Mouse (Mus musculus) heart, embryonic 16.5 days (tissue): ENCODE results near the gene Trio. TPM values are rescaled to one million over a fixed set of nuclear protein-coding genes. Genes with fewer than 3 reads are reported as not detected.

Experiments used
- ATAC-seq: fragments of 200-750 bp; cut with Nextera tagmentation; replicated peaks from 2 replicates; pipeline ENCODE4 v1.8.0; 2017; ENCODE audit warnings: moderate number of reproducible peaks; ENCODE audit not compliant: insufficient read depth, low FRiP score; ENCODE audit errors: extremely low read depth
- H3K27ac ChIP-seq: fragments of 300-500 bp; sonication (generic); 2 replicates; pipeline ENCODE4 v1.5.1; 2014; ENCODE audit warnings: mild to moderate bottlenecking, low read length, control low read depth, moderate library complexity
- H3K27me3 ChIP-seq: fragments of 300-500 bp; sonication (generic); 2 replicates; pipeline ENCODE4 v1.6.1; 2014; ENCODE audit warnings: low read length, mixed read lengths; ENCODE audit not compliant: control insufficient read depth, insufficient read depth
- H3K36me3 ChIP-seq: fragments of 300-500 bp; sonication (generic); 2 replicates; pipeline ENCODE4 v1.6.1; 2014; ENCODE audit not compliant: control insufficient read depth, insufficient read depth
- H3K4me1 ChIP-seq: fragments of 300-500 bp; sonication (generic); 2 replicates; pipeline ENCODE4 v1.6.1; 2014; ENCODE audit warnings: low read length, mixed read lengths; ENCODE audit not compliant: control insufficient read depth, insufficient read depth
- H3K4me2 ChIP-seq: fragments of 300-500 bp; sonication (generic); 2 replicates; pipeline ENCODE4 v1.6.1; 2014; ENCODE audit warnings: low read depth, mild to moderate bottlenecking, control low read depth, low read length
- H3K4me3 ChIP-seq: fragments of 300-500 bp; sonication (generic); 2 replicates; pipeline ENCODE4 v1.5.1; 2014; ENCODE audit warnings: mild to moderate bottlenecking, control low read depth, low read length
- H3K9ac ChIP-seq: fragments of 300-500 bp; sonication (generic); 2 replicates; pipeline ENCODE4 v1.6.1; 2014; ENCODE audit warnings: low read length, control low read depth
- H3K9me3 ChIP-seq: fragments of 300-500 bp; sonication (generic); replicated peaks from 2 replicates; pipeline ENCODE4 v1.6.1; 2016; ENCODE audit warnings: low read length; ENCODE audit not compliant: control insufficient read depth
- WGBS: fragments of 180-500 bp; shearing (Covaris S2); extraction: QIAGEN DNeasy Blood & Tissue Kit; methylation state at CpG from one replicate; pipeline ENCODE4 v1.1.7; 2014; 5-methylcytosine and 5-hydroxymethylcytosine counted together
- polyA plus RNA-seq: library from polyadenylated mRNA; unstranded; fragments of >200 nt; fragmentation: Nextera tagmentation; extraction: Ambion mirVana; gene quantifications from 2 replicates; pipeline ENCODE4 v1.2.1, GENCODE M21; 2015

Trio gene
- polyA plus RNA-seq, 1 experiment from 2014 or later, result 18.7 TPM

GRCm38 (mm10) chr15:28064081-28064732, 38.6 kb upstream of the Trio start:
- Histone ChIP-seq H3K36me3 (no peaks in the 10 kb centered on the region), H3K9me3 (no peaks in the 10 kb centered on the region), H3K27ac (no peak overlapping the region), H3K27me3 (no peaks in the 10 kb centered on the region), H3K4me2 (no peak overlapping the region), H3K4me1 (no peaks in the 10 kb centered on the region), H3K4me3 (no peak overlapping the region), H3K9ac (no peak overlapping the region)
- 74% methylated on average over 13 of the region's 13 CpGs for WGBS
- no peak for ATAC-seq

GRCm38 (mm10) chr15:28063466-28063865, 37.8 kb upstream of the Trio start:
- Histone ChIP-seq H3K4me3 (no peak overlapping the region), H3K4me2 (no peak overlapping the region), H3K36me3 (no peaks in the 10 kb centered on the region), H3K27ac (no peak overlapping the region), H3K27me3 (no peaks in the 10 kb centered on the region), H3K9ac (no peak overlapping the region), H3K9me3 (no peaks in the 10 kb centered on the region), H3K4me1 (no peaks in the 10 kb centered on the region)
- 88% methylated on average over 2 of the region's 2 CpGs for WGBS
- ATAC-seq, result no peak

DNA sequence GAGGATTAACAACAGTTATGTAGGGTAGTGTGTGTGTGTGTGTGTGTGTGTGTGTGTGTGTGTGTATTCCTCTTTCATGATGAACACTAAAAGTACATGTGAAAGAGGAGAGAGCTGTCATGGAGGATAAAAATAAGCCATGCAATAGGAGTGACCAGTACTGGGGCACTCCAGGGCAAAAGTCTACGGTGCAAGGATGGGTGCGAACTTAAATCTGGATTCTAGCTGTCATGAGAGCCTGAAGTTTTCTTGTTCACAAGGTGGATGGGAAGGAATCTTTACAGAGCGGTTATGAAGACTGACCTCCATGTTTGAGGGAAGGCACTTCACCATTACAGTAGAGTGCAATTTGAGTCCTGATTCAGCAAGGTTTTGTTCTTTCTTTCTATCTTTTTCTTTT, 36.4 kb upstream of the Trio start:
- Histone ChIP-seq H3K36me3 (no peaks in the 10 kb centered on the region), H3K4me2 (no peak overlapping the region), H3K9me3 (no peaks in the 10 kb centered on the region), H3K27me3 (no peaks in the 10 kb centered on the region), H3K9ac (no peak overlapping the region), H3K4me3 (no peak overlapping the region), H3K27ac (no peak overlapping the region), H3K4me1 (no peaks in the 10 kb centered on the region)
- ATAC-seq, result no peak
- WGBS, result 93% methylated on average over 3 of the region's 3 CpGs

GRCm38 (mm10) chr15:28060977-28061376, 35.3 kb upstream of the Trio start:
- no peaks in the 10 kb centered on the region for H3K4me1 ChIP-seq
- H3K36me3 ChIP-seq, result no peaks in the 10 kb centered on the region
- no peak overlapping the region for H3K9ac ChIP-seq
- H3K4me2 ChIP-seq, result no peak overlapping the region
- H3K9me3 ChIP-seq, result no peaks in the 10 kb centered on the region
- H3K27me3 ChIP-seq, result no peaks in the 10 kb centered on the region
- no peak for ATAC-seq
- 73% methylated on average over 5 of the region's 5 CpGs for WGBS
- H3K27ac ChIP-seq, result no peak overlapping the region
- H3K4me3 ChIP-seq, result no peak overlapping the region

- Histone ChIP-seq H3K4me2 (no peak overlapping the region), H3K27ac (no peak overlapping the region), H3K9me3 (no peaks in the 10 kb centered on the region), H3K27me3 (no peaks in the 10 kb centered on the region), H3K36me3 (no peaks in the 10 kb centered on the region), H3K4me3 (no peak overlapping the region), H3K4me1 (no peaks in the 10 kb centered on the region), H3K9ac (no peak overlapping the region)
- no peak for ATAC-seq
- 74% methylated on average over 6 of the region's 6 CpGs for WGBS
Measured at GRCm38 (mm10) chr15:28060423-28060822, 34.8 kb upstream of the Trio start.

DNA sequence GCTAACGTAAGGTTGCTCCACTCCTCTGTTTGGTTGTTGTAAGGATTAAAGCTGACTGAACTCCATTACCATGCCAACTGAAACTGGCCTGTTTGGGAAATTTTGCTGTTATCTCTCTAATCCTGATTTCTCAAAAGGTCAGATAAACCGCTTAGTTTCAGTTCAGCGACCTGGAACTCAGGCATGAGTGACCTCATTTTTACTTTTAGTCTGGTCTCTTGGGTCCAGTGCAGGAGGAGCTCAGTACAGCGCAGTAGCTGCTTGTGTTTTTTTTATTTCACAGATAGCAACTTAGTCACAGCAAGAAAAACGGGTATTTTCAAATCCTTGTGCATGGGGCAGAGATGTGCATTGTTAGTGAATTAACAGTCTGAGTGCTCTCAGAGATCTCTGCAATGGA, 31.9 kb upstream of the Trio start:
- no peak for ATAC-seq
- Histone ChIP-seq H3K27me3 (no peaks in the 10 kb centered on the region), H3K4me3 (no peak overlapping the region), H3K9me3 (no peaks in the 10 kb centered on the region), H3K4me1 (no peaks in the 10 kb centered on the region), H3K36me3 (no peaks in the 10 kb centered on the region), H3K9ac (no peak overlapping the region), H3K4me2 (no peak overlapping the region), H3K27ac (no peak overlapping the region)
- WGBS, result 47% methylated on average over 5 of the region's 5 CpGs

GRCm38 (mm10) chr15:28054731-28055130, 29.1 kb upstream of the Trio start:
- no peaks in the 10 kb centered on the region for H3K36me3 ChIP-seq
- H3K27ac ChIP-seq, result no peak overlapping the region
- no peaks in the 10 kb centered on the region for H3K27me3 ChIP-seq
- ATAC-seq, result no peak
- no peak overlapping the region for H3K4me2 ChIP-seq
- WGBS, result 77% methylated on average over 1 of the region's 1 CpGs
- H3K4me3 ChIP-seq, result no peak overlapping the region
- H3K4me1 ChIP-seq, result no peaks in the 10 kb centered on the region
- no peak overlapping the region for H3K9ac ChIP-seq
- no peaks in the 10 kb centered on the region for H3K9me3 ChIP-seq

- no peak for ATAC-seq
- Histone ChIP-seq H3K4me3 (no peak overlapping the region), H3K4me1 (no peaks in the 10 kb centered on the region), H3K36me3 (no peaks in the 10 kb centered on the region), H3K9ac (no peak overlapping the region), H3K4me2 (no peak overlapping the region), H3K27me3 (no peaks in the 10 kb centered on the region), H3K27ac (no peak overlapping the region), H3K9me3 (peaks cover under 1% of the 10 kb centered on the region; the same call in 1 of the 2 replicates)
- WGBS, result 53% methylated on average over 1 of the region's 1 CpGs
Measured at GRCm38 (mm10) chr15:28054111-28054510, 28.5 kb upstream of the Trio start.

- H3K9me3 ChIP-seq, result peaks cover 3% of the 10 kb centered on the region; the same call in 1 of the 2 replicates
- ATAC-seq, result no peak
- H3K27ac ChIP-seq, result no peak overlapping the region
- no peak overlapping the region for H3K4me3 ChIP-seq
- no peaks in the 10 kb centered on the region for H3K36me3 ChIP-seq
- H3K4me1 ChIP-seq, result no peaks in the 10 kb centered on the region
- no peak overlapping the region for H3K4me2 ChIP-seq
- 57% methylated on average over 6 of the region's 6 CpGs for WGBS
- H3K9ac ChIP-seq, result no peak overlapping the region
- no peaks in the 10 kb centered on the region for H3K27me3 ChIP-seq
Measured at GRCm38 (mm10) chr15:28053226-28053625, 27.6 kb upstream of the Trio start.
